In genomic region chr14:25236421-25236973, GRCm38 (mm10) we compare ENCODE assay signal across 8 mouse cellular contexts.
DNase-seq lines count a peak whose midpoint lies in the region; ATAC-seq lines count a peak whose summit lies in the region.
"Had no signal": no experiment of that assay in that cellular context is flagged by ENCODE, and none has a peak within 500 bp of the region (broad histone marks: within the 10 kb centered on the region; RNA-seq: fewer than 3 reads in every experiment).

No protein-coding gene starts in this region.

- H3K36me3 ChIP-seq in midbrain, embryonic 10.5 days, result no peaks in the 10 kb centered on the region
- H3K36me3 ChIP-seq in midbrain, embryonic 14.5 days (ENCODE audit: control insufficient read depth, insufficient read depth, low read length), result no peaks in the 10 kb centered on the region
- H3K36me3 ChIP-seq in hindbrain, embryonic 13.5 days, result no peaks in the 10 kb centered on the region
- H3K36me3 ChIP-seq in stomach, embryonic 16.5 days (ENCODE audit: control insufficient read depth, insufficient read depth, low read length), result no peaks in the 10 kb centered on the region
- H3K36me3 ChIP-seq: liver, embryonic 13.5 days had no signal

- no peaks in the 10 kb centered on the region for H3K27me3 ChIP-seq in midbrain, embryonic 10.5 days (ENCODE audit: low read depth, poor library complexity, severe bottlenecking)
- no peaks in the 10 kb centered on the region for H3K27me3 ChIP-seq in midbrain, embryonic 14.5 days (ENCODE audit: control insufficient read depth, insufficient read depth, low read length)
- H3K27me3 ChIP-seq in hindbrain, embryonic 13.5 days, result no peaks in the 10 kb centered on the region
- no peaks in the 10 kb centered on the region for H3K27me3 ChIP-seq in stomach, embryonic 16.5 days (ENCODE audit: control insufficient read depth, insufficient read depth, low read length)
- H3K27me3 ChIP-seq: liver, embryonic 13.5 days had no signal

- intact Hi-C loops in left cerebral cortex, postnatal 14 days (cut with DNase I), result no loop called here

- no peak overlapping the region for H3K4me3 ChIP-seq in midbrain, embryonic 10.5 days
- no peak overlapping the region for H3K4me3 ChIP-seq in midbrain, embryonic 14.5 days (replicated peaks; ENCODE audit: low read depth, low read length)
- no peak overlapping the region for H3K4me3 ChIP-seq in hindbrain, embryonic 13.5 days
- H3K4me3 ChIP-seq in stomach, embryonic 16.5 days (replicated peaks; ENCODE audit: low read length), result no peak overlapping the region
- H3K4me3 ChIP-seq: liver, embryonic 13.5 days had no signal

- no peak for ATAC-seq in midbrain, embryonic 14.5 days (ENCODE audit: low FRiP score, low TSS enrichment)
- no peak for ATAC-seq in hindbrain, embryonic 13.5 days (ENCODE audit: low FRiP score)
- peak; percentile 46; the same call in 1 of the 2 replicates for ATAC-seq in stomach, embryonic 16.5 days (ENCODE audit: insufficient read depth, low FRiP score)

- peaks cover 34% of the 10 kb centered on the region for H3K4me1 ChIP-seq in midbrain, embryonic 10.5 days
- no peaks in the 10 kb centered on the region for H3K4me1 ChIP-seq in midbrain, embryonic 14.5 days (ENCODE audit: control insufficient read depth, insufficient read depth, low read length)
- H3K4me1 ChIP-seq in hindbrain, embryonic 13.5 days (replicated peaks), result peaks cover 42% of the 10 kb centered on the region
- H3K4me1 ChIP-seq in stomach, embryonic 16.5 days (ENCODE audit: control insufficient read depth, insufficient read depth, low read length), result peaks cover 11% of the 10 kb centered on the region
- H3K4me1 ChIP-seq: liver, embryonic 13.5 days had no signal

- H3K4me2 ChIP-seq in midbrain, embryonic 14.5 days (ENCODE audit: low read length), result no peak overlapping the region
- H3K4me2 ChIP-seq in hindbrain, embryonic 13.5 days, result no peak overlapping the region
- no peak overlapping the region for H3K4me2 ChIP-seq in stomach, embryonic 16.5 days (ENCODE audit: low read depth, low read length)
- H3K4me2 ChIP-seq: liver, embryonic 13.5 days had no signal

- 87% methylated on average over 13 of the region's 13 CpGs for WGBS in midbrain, embryonic 10.5 days
- 81% methylated on average over 13 of the region's 13 CpGs for WGBS in midbrain, embryonic 14.5 days
- WGBS in hindbrain, embryonic 13.5 days, result 67% methylated on average over 13 of the region's 13 CpGs
- WGBS in stomach, embryonic 16.5 days, result 47% methylated on average over 13 of the region's 13 CpGs

- H3K27ac ChIP-seq in midbrain, embryonic 10.5 days (replicated peaks), result peak overlapping the region; percentile 39; the same call in 1 of the 2 replicates
- H3K27ac ChIP-seq in midbrain, embryonic 14.5 days (replicated peaks; ENCODE audit: low read depth, low read length), result no peak overlapping the region
- H3K27ac ChIP-seq in hindbrain, embryonic 13.5 days, result peak overlapping the region; percentile 75
- peak overlapping the region; percentile 60 for H3K27ac ChIP-seq in stomach, embryonic 16.5 days (ENCODE audit: low read length)
- H3K27ac ChIP-seq: liver, embryonic 13.5 days had no signal

- no peak overlapping the region for H3K9ac ChIP-seq in midbrain, embryonic 14.5 days (replicated peaks; ENCODE audit: low read length)
- no peak overlapping the region for H3K9ac ChIP-seq in hindbrain, embryonic 13.5 days
- no peak overlapping the region for H3K9ac ChIP-seq in stomach, embryonic 16.5 days (ENCODE audit: low read length)
- H3K9ac ChIP-seq: liver, embryonic 13.5 days had no signal

- DNase-seq in midbrain, embryonic 10.5 days (ENCODE audit: low spot score), result no peak
- DNase-seq in midbrain, embryonic 14.5 days, result no peak
- DNase-seq in left cerebral cortex, postnatal 14 days (ENCODE audit: low spot score in 2 of 2), result peak; percentile 34 to 57
- no peak for DNase-seq in thymus, postnatal 36 days
- DNase-seq in adrenal gland, postnatal 4 days (ENCODE audit: low spot score in 2 of 2), result no peak
- DNase-seq: liver, embryonic 13.5 days had no signal

- H3K9me3 ChIP-seq in midbrain, embryonic 10.5 days (replicated peaks), result no peaks in the 10 kb centered on the region
- no peaks in the 10 kb centered on the region for H3K9me3 ChIP-seq in midbrain, embryonic 14.5 days (ENCODE audit: control insufficient read depth, low read length)
- H3K9me3 ChIP-seq in hindbrain, embryonic 13.5 days, result no peaks in the 10 kb centered on the region
- no peaks in the 10 kb centered on the region for H3K9me3 ChIP-seq in stomach, embryonic 16.5 days (replicated peaks; ENCODE audit: control insufficient read depth, low read length)
- H3K9me3 ChIP-seq: liver, embryonic 13.5 days had no signal

Comparison
In these comparisons a context has a peak if more than half of its experiments do, and no peak if none do; other contexts are left out.
1. DNase-seq: peak in left cerebral cortex, postnatal 14 days (2 of 2); none in midbrain, embryonic 10.5 days (single experiment), midbrain, embryonic 14.5 days (single experiment), thymus, postnatal 36 days (0 of 2) and adrenal gland, postnatal 4 days (0 of 2).